Mouse (Mus musculus) liver, embryonic 14.5 days (tissue): ENCODE data around the gene Serhl.

Source experiments
- CTCF ChIP-seq: IDR thresholded peaks from 2 replicates; pipeline ENCODE4 v1.5.1; 2016; ENCODE audit warnings: antibody characterized with exemption, low read depth, control low read depth
- EP300 ChIP-seq: IDR thresholded peaks from 2 replicates; pipeline ENCODE4 v1.6.1; 2016; ENCODE audit warnings: antibody characterized with exemption, low read depth

- TF ChIP-seq EP300 (no peak), CTCF (no peak)
These were observed 46.3 kb downstream of the Serhl start for GRCm38 (mm10) chr15:83135654-83136053.
